Mouse (Mus musculus): Measurements from ENCODE around the gene Cnnm2.
A peak's percentile ranks its signal among the peaks of the same experiment; 100 is the strongest.
"Not testable (repeated sequence)": the region's sequence is repeated elsewhere in the genome, so short reads cannot be mapped to it uniquely, and the experiment has no call there.

The Cnnm2 gene

GRCm38 (mm10) chr19:46761247-46761946 lies at the start of gene Cnnm2:
Cnnm2 (plus strand) TSS chr19:46761596.
- peak; percentile 99 for DNase-seq

GRCm38 (mm10) chr19:46714234-46714633 lies 47.2 kb upstream of the Cnnm2 start:
- no peak for DNase-seq

- no peak for DNase-seq
Measured at GRCm38 (mm10) chr19:46715016-46715415, 46.4 kb upstream of the Cnnm2 start.

GRCm38 (mm10) chr19:46718150-46718549 lies 43.2 kb upstream of the Cnnm2 start:
- no peak for DNase-seq

GRCm38 (mm10) chr19:46724411-46724810 lies 37.0 kb upstream of the Cnnm2 start:
- no peak for DNase-seq

GRCm38 (mm10) chr19:46726142-46726541 lies 35.3 kb upstream of the Cnnm2 start:
- no peak for DNase-seq

- no peak for DNase-seq
Measured at GRCm38 (mm10) chr19:46727140-46727736, 34.2 kb upstream of the Cnnm2 start.

GRCm38 (mm10) chr19:46727945-46728540 lies 33.4 kb upstream of the Cnnm2 start:
- DNase-seq: no peak

- DNase-seq: no peak
Measured at GRCm38 (mm10) chr19:46728909-46729308, 32.5 kb upstream of the Cnnm2 start.

- DNase-seq: no peak
Measured at GRCm38 (mm10) chr19:46731351-46731750, 30.0 kb upstream of the Cnnm2 start.

- not testable (repeated sequence) for DNase-seq
Measured at GRCm38 (mm10) chr19:46732673-46733072, 28.7 kb upstream of the Cnnm2 start.

GRCm38 (mm10) chr19:46733626-46734025 lies 27.8 kb upstream of the Cnnm2 start:
- no peak for DNase-seq

- no peak for DNase-seq
Measured at GRCm38 (mm10) chr19:46735241-46735640, 26.2 kb upstream of the Cnnm2 start.

GRCm38 (mm10) chr19:46737106-46737505 lies 24.3 kb upstream of the Cnnm2 start:
- DNase-seq: no peak

GRCm38 (mm10) chr19:46740341-46741008 lies 20.9 kb upstream of the Cnnm2 start:
- peak; percentile 58 for DNase-seq

- no peak for DNase-seq
Measured at GRCm38 (mm10) chr19:46741574-46741973, 19.8 kb upstream of the Cnnm2 start.

GRCm38 (mm10) chr19:46744681-46745080 lies 16.7 kb upstream of the Cnnm2 start:
- DNase-seq: no peak

- no peak for DNase-seq
Measured at GRCm38 (mm10) chr19:46747799-46748198, 13.6 kb upstream of the Cnnm2 start.

- no peak for DNase-seq
Measured at GRCm38 (mm10) chr19:46752235-46752634, 9.2 kb upstream of the Cnnm2 start.

GRCm38 (mm10) chr19:46755066-46755465 lies 6.3 kb upstream of the Cnnm2 start:
- DNase-seq: no peak

- DNase-seq: no peak
Measured at GRCm38 (mm10) chr19:46756221-46756620, 5.2 kb upstream of the Cnnm2 start.

GRCm38 (mm10) chr19:46759096-46759495 lies 2.3 kb upstream of the Cnnm2 start:
- no peak for DNase-seq

- not testable (repeated sequence) for DNase-seq
Measured at GRCm38 (mm10) chr19:46759909-46760308, 1.5 kb upstream of the Cnnm2 start.

Measured in right cerebral cortex, postnatal 14 days (tissue).